Mouse (Mus musculus) CH12.LX (cell line): Measurements from ENCODE around the gene Cdk14. TPM values are rescaled to one million over a fixed set of nuclear protein-coding genes. Genes with fewer than 3 reads are reported as not detected.
"Not testable (repeated sequence)": the region's sequence is repeated elsewhere in the genome, so short reads cannot be mapped to it uniquely, and the experiment has no call there.

ENCODE experiments used
- DNase-seq: peaks from one replicate; pipeline ENCODE4 v3.0.0-alpha.2; 2013; ENCODE audit errors: extremely low read depth
- H3K27ac ChIP-seq: 2 replicates; pipeline ENCODE4 v1.5.1; 2012; ENCODE audit warnings: low read depth, mild to moderate bottlenecking, control low read depth, moderate library complexity; ENCODE audit not compliant: insufficient read depth
- H3K27me3 ChIP-seq: replicated peaks from 2 replicates; pipeline ENCODE3; 2012; ENCODE audit warnings: inconsistent platforms
- H3K36me3 ChIP-seq, 2 experiments: replicated peaks in 1 of 2; 2 replicates each; pipeline versions ENCODE3 to v1.6.1; 2012; ENCODE audit warnings: inconsistent platforms in 1 of 2, low read length in 1 of 2, mild to moderate bottlenecking in 1 of 2, mixed read lengths in 1 of 2, moderate library complexity in 1 of 2; ENCODE audit not compliant: control insufficient read depth in 1 of 2, insufficient read depth in 1 of 2
- H3K4me1 ChIP-seq, 2 experiments: 2 replicates each; pipeline ENCODE4 v1.6.1; 2012; ENCODE audit warnings: inconsistent platforms in 1 of 2, moderate library complexity in 1 of 2; ENCODE audit not compliant: insufficient read depth in 2 of 2, control insufficient read depth in 1 of 2
- H3K4me2 ChIP-seq: 2 replicates; pipeline ENCODE4 v1.6.1; 2012; ENCODE audit warnings: low read depth, mild to moderate bottlenecking, control low read depth; ENCODE audit not compliant: poor library complexity, insufficient read depth, severe bottlenecking
- H3K4me3 ChIP-seq, 3 experiments: fragments of 150-350 bp in 1 of 3; sonication (generic) in 1 of 3; replicated peaks in 1 of 3; 2 replicates each; pipeline versions ENCODE3 to v1.5.1; 2011 to 2012; ENCODE audit warnings: low read depth in 2 of 3, low read length in 2 of 3, mild to moderate bottlenecking in 2 of 3, moderate library complexity in 2 of 3, control low read depth in 1 of 3, improper control_type of control experiment in 1 of 3, inconsistent platforms in 1 of 3, mixed read lengths in 1 of 3; ENCODE audit not compliant: poor library complexity in 1 of 3
- H3K79me2 ChIP-seq: replicated peaks from 2 replicates; pipeline ENCODE4 v1.6.1; 2012; ENCODE audit warnings: mild to moderate bottlenecking, moderate library complexity; ENCODE audit not compliant: control insufficient read depth, poor library complexity, insufficient read depth, severe bottlenecking; ENCODE audit errors: extremely low read depth
- H3K9ac ChIP-seq: 2 replicates; pipeline ENCODE4 v1.6.1; 2012; ENCODE audit warnings: low read depth, mild to moderate bottlenecking, control low read depth, moderate library complexity; ENCODE audit not compliant: insufficient read depth
- H3K9me3 ChIP-seq: replicated peaks from 2 replicates; pipeline ENCODE3; 2012; ENCODE audit warnings: low read length, inconsistent platforms, mixed read lengths
- BHLHE40 ChIP-seq: IDR thresholded peaks from 2 replicates; pipeline ENCODE4 v1.6.1; 2011; ENCODE audit warnings: mild to moderate bottlenecking, low read depth, low read length, improper control_type of control experiment
- E2F4 ChIP-seq: IDR thresholded peaks from 2 replicates; pipeline ENCODE4 v1.6.1; 2011; ENCODE audit warnings: low read depth, low read length, improper control_type of control experiment; ENCODE audit not compliant: insufficient replicate concordance
- EP300 ChIP-seq: IDR thresholded peaks from 2 replicates; pipeline ENCODE4 v1.6.1; 2011; ENCODE audit warnings: low read length, improper control_type of control experiment
- ETS1 ChIP-seq: conservative IDR thresholded peaks from 2 replicates; pipeline ENCODE4 v1.6.1; 2012; ENCODE audit warnings: low read depth, mild to moderate bottlenecking, inconsistent platforms, low read length, improper control_type of control experiment, moderate library complexity
- JUND ChIP-seq: conservative IDR thresholded peaks from 2 replicates; pipeline ENCODE4 v1.6.1; 2011; ENCODE audit warnings: low read depth, low read length, improper control_type of control experiment
- MYC ChIP-seq: IDR thresholded peaks from 2 replicates; pipeline ENCODE4 v1.6.1; 2011; ENCODE audit warnings: low read depth, mild to moderate bottlenecking, improper control_type of control experiment, low read length
- NRF1 ChIP-seq: IDR thresholded peaks from 2 replicates; pipeline ENCODE4 v1.6.1; 2014; ENCODE audit warnings: low read depth, mild to moderate bottlenecking, inconsistent platforms, low read length, improper control_type of control experiment, moderate library complexity
- PAX5 ChIP-seq: IDR thresholded peaks from 2 replicates; pipeline ENCODE4 v1.6.1; 2012; ENCODE audit warnings: low read length, inconsistent platforms, mixed read lengths
- POLR2AphosphoS2 ChIP-seq: IDR thresholded peaks from 2 replicates; pipeline ENCODE4 v1.6.1; 2011; ENCODE audit warnings: low read depth, low read length, improper control_type of control experiment
- RAD21 ChIP-seq: IDR thresholded peaks from 2 replicates; pipeline ENCODE4 v1.6.1; 2011; ENCODE audit warnings: low read depth, mild to moderate bottlenecking, low read length, improper control_type of control experiment, moderate library complexity
- RCOR1 ChIP-seq: conservative IDR thresholded peaks from 2 replicates; pipeline ENCODE4 v1.6.1; 2012; ENCODE audit warnings: low read depth, mild to moderate bottlenecking, inconsistent platforms, low read length, improper control_type of control experiment
- SIN3A ChIP-seq: IDR thresholded peaks from 2 replicates; pipeline ENCODE4 v1.6.1; 2012; ENCODE audit warnings: low read length, improper control_type of control experiment, inconsistent platforms
- SMC3 ChIP-seq: IDR thresholded peaks from 2 replicates; pipeline ENCODE4 v1.6.1; 2011; ENCODE audit warnings: low read depth, low read length, improper control_type of control experiment
- TBP ChIP-seq: conservative IDR thresholded peaks from 2 replicates; pipeline ENCODE4 v1.6.1; 2011; ENCODE audit warnings: low read depth, low read length, improper control_type of control experiment
- TCF12 ChIP-seq: IDR thresholded peaks from 2 replicates; pipeline ENCODE4 v1.6.1; 2014; ENCODE audit warnings: low read depth, mild to moderate bottlenecking, inconsistent platforms, low read length, improper control_type of control experiment
- UBTF ChIP-seq: IDR thresholded peaks from 2 replicates; pipeline ENCODE4 v1.6.1; 2012; ENCODE audit warnings: low read depth, mild to moderate bottlenecking, inconsistent platforms, low read length, improper control_type of control experiment, moderate library complexity
- USF1 ChIP-seq: IDR thresholded peaks from 2 replicates; pipeline ENCODE4 v1.6.1; 2014; ENCODE audit warnings: low read depth, mild to moderate bottlenecking, inconsistent platforms, low read length, improper control_type of control experiment
- ZMIZ1 ChIP-seq: IDR thresholded peaks from 2 replicates; pipeline ENCODE4 v1.6.1; 2012; ENCODE audit warnings: low read depth, mild to moderate bottlenecking, inconsistent platforms, low read length, improper control_type of control experiment
- dilution Hi-C: fragments of 300-500 bp; cut with MboI; formaldehyde crosslinking; loops from 2 replicates; pipeline ENCODE4 v1.14.3; 2020; ENCODE audit warnings: low sequenced_read_pairs; ENCODE audit not compliant: extremely low pct_unique_long_range_greater_than_20kb, extremely low pct_ligation_motif_present
- in situ Hi-C: fragments of 300-500 bp; cut with MboI; formaldehyde crosslinking; loops from 3 replicates; pipeline ENCODE4 v1.14.3; 2019; ENCODE audit warnings: low sequenced_read_pairs, low pct_ligation_motif_present, low pct_unique_long_range_greater_than_20kb, mixed read lengths
- polyA plus RNA-seq: library from polyadenylated mRNA; unstranded; fragments of >175 nt; gene quantifications from 2 replicates; pipeline ENCODE4 v1.2.1, GENCODE M21; 2012; ENCODE audit warnings: low read depth; ENCODE audit not compliant: insufficient read length
- total RNA-seq, 2 experiments: library from RNA; depleted of rRNA; stranded (reverse); fragments of 300-350 nt in 1 of 2; fragments of >200 nt in 1 of 2; gene quantifications; 2 replicates each; pipeline ENCODE4 v1.2.3; 2012 to 2014

Cdk14 gene
- total and polyA plus RNA-seq, 3 experiments, result 3.7 to 12.0 (median 8.9) TPM

GRCm38 (mm10) chr5:5240121-5240520 lies 180.0 kb downstream of the Cdk14 start:
- H3K9ac ChIP-seq, result no peak overlapping the region
- in situ Hi-C loops, result no loop called here
- dilution Hi-C loops, result no loop called here
- TF ChIP-seq SMC3 (no peak), PAX5 (no peak), TCF12 (no peak), RCOR1 (no peak), EP300 (no peak), USF1 (no peak)
- peaks cover 13 to 20% of the 10 kb centered on the region in 2 experiments for H3K4me1 ChIP-seq
- H3K36me3 ChIP-seq, result peaks cover 8 to 10% of the 10 kb centered on the region in 2 experiments
- H3K4me2 ChIP-seq, result no peak overlapping the region
- H3K27me3 ChIP-seq, result no peaks in the 10 kb centered on the region
- no peak for DNase-seq
- H3K9me3 ChIP-seq, result peaks cover 7% of the 10 kb centered on the region
- no peak overlapping the region for H3K4me3 ChIP-seq
- H3K79me2 ChIP-seq, result no peaks in the 10 kb centered on the region
- no peak overlapping the region for H3K27ac ChIP-seq

- H3K9ac ChIP-seq, H3K27ac ChIP-seq, H3K27me3 ChIP-seq, dilution Hi-C loops, H3K4me1 ChIP-seq, H3K4me2 ChIP-seq, in situ Hi-C loops, H3K4me3 ChIP-seq, DNase-seq, H3K79me2 ChIP-seq, H3K9me3 ChIP-seq: not testable (repeated sequence)
- peaks cover 6 to 12% of the 10 kb centered on the region in 2 experiments for H3K36me3 ChIP-seq
Measured at GRCm38 (mm10) chr5:5234935-5235334, 185.2 kb downstream of the Cdk14 start.

GRCm38 (mm10) chr5:5226966-5227365 lies 193.1 kb downstream of the Cdk14 start:
- no peaks in the 10 kb centered on the region for H3K79me2 ChIP-seq
- peaks cover 0 to 4% of the 10 kb centered on the region in 2 experiments for H3K36me3 ChIP-seq
- H3K27me3 ChIP-seq, result no peaks in the 10 kb centered on the region
- H3K4me1 ChIP-seq, result no peaks in the 10 kb centered on the region
- H3K4me3 ChIP-seq, result no peak overlapping the region
- H3K9ac ChIP-seq, result no peak overlapping the region
- in situ Hi-C loops, result no loop called here
- H3K27ac ChIP-seq, result no peak overlapping the region
- no peak overlapping the region for H3K4me2 ChIP-seq
- no peak for TF ChIP-seq ZMIZ1
- TF ChIP-seq UBTF, result no peak
- no peak for TF ChIP-seq MYC
- TF ChIP-seq ETS1, result no peak
- TF ChIP-seq SIN3A, result no peak
- no peak for TF ChIP-seq E2F4
- TF ChIP-seq BHLHE40, result no peak
- TF ChIP-seq RAD21, result no peak
- no peak for TF ChIP-seq NRF1
- TF ChIP-seq EP300, result no peak
- TF ChIP-seq TBP, result no peak
- TF ChIP-seq POLR2AphosphoS2, result no peak
- TF ChIP-seq SMC3, result no peak
- TF ChIP-seq JUND, result no peak
- dilution Hi-C loops, result no loop called here
- H3K9me3 ChIP-seq, result no peaks in the 10 kb centered on the region
- DNase-seq, result no peak
